Mouse (Mus musculus) thymus, postnatal 10 days (tissue): ENCODE measurements at regions not wholly inside any gene's neighbourhood (a gene's known extent, or its start where the extent isn't known, plus 50 kb on each side); places are given as distances from the start of the nearest gene placed in this dataset.

Experiments
- DNase-seq, 2 experiments: peaks; one replicate each; pipeline ENCODE4 v3.0.0; 2021; ENCODE audit warnings: low spot score in 2 of 2

GRCm38 (mm10) chr3:134105567-134105966 lies 130.7 kb upstream of the Cxxc4 start:
- no peak for DNase-seq

- no peak for DNase-seq
These were observed 121.8 kb upstream of the Cxxc4 start for GRCm38 (mm10) chr3:134114501-134114900.

GRCm38 (mm10) chr3:134115007-134115406 lies 121.3 kb upstream of the Cxxc4 start:
- DNase-seq, result no peak

GRCm38 (mm10) chr3:134118898-134119297 lies 117.4 kb upstream of the Cxxc4 start:
- DNase-seq, result no peak

- no peak for DNase-seq
These were observed 111.3 kb upstream of the Cxxc4 start for GRCm38 (mm10) chr3:134124982-134125381.

- no peak for DNase-seq
These were observed 105.9 kb upstream of the Cxxc4 start for GRCm38 (mm10) chr3:134130412-134130811.

- DNase-seq, result no peak
These were observed 91.0 kb upstream of the Cxxc4 start for GRCm38 (mm10) chr3:134145251-134145650.

- DNase-seq, result no peak
These were observed 90.3 kb upstream of the Cxxc4 start for GRCm38 (mm10) chr3:134145935-134146334.

- no peak for DNase-seq
These were observed 89.7 kb upstream of the Cxxc4 start for GRCm38 (mm10) chr3:134146373-134147224.

- DNase-seq, result no peak
These were observed 74.0 kb upstream of the Cxxc4 start for GRCm38 (mm10) chr3:134162288-134162687.

- no peak for DNase-seq
These were observed 66.4 kb upstream of the Cxxc4 start for GRCm38 (mm10) chr3:134169922-134170321.

- no peak for DNase-seq
These were observed 63.9 kb upstream of the Cxxc4 start for GRCm38 (mm10) chr3:134172357-134172756.

GRCm38 (mm10) chr3:134178491-134179054 lies 57.7 kb upstream of the Cxxc4 start:
- no peak for DNase-seq

- no peak for DNase-seq
These were observed 52.2 kb upstream of the Cxxc4 start for GRCm38 (mm10) chr3:134184042-134184441.
